ENCODE assay signal across 28 mouse cellular contexts in the genomic region with DNA sequence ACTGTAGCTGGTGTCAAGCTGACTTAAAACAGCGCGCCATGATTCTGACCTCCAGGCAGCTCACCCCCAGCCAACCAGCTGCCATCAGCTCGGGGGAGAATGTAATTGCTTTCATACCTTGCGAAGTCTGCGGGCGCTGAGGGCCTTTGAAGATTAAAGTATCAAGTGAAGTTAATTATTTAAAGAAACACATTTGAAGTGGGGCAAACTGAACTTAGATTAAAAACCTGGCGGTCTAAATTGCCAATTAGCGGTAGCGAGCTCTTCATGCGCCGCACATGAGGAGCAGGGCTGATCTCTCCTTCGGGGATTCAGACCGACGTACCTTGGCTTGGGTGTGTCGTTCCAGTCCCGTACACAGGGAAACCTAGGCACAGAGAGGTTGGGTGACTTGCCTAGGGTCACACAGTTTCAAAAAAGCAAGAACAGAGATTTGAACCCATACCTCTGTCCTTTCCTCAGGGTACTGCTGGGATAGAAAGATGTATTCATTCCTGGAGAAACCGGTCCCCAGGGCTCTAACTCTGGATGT. TPM values are rescaled to one million over a fixed set of nuclear protein-coding genes. Genes with fewer than 3 reads are reported as not detected.
DNase-seq lines count a peak whose midpoint lies in the region; ATAC-seq lines count a peak whose summit lies in the region.
"Had no signal": no experiment of that assay in that cellular context is flagged by ENCODE, and none has a peak within 500 bp of the region (broad histone marks: within the 10 kb centered on the region; RNA-seq: fewer than 3 reads in every experiment).

No protein-coding gene starts in this region.

- H3K9me3 ChIP-seq in midbrain, embryonic 12.5 days = no peaks in the 10 kb centered on the region
- H3K9me3 ChIP-seq in midbrain, embryonic 10.5 days (replicated peaks) = peaks cover 5% of the 10 kb centered on the region; the same call in 1 of the 2 replicates
- no peaks in the 10 kb centered on the region for H3K9me3 ChIP-seq in hindbrain, embryonic 12.5 days (replicated peaks)
- no peaks in the 10 kb centered on the region for H3K9me3 ChIP-seq in midbrain, embryonic 14.5 days (ENCODE audit: control insufficient read depth, low read length)
- H3K9me3 ChIP-seq in neural tube, embryonic 15.5 days (replicated peaks) = no peaks in the 10 kb centered on the region
- H3K9me3 ChIP-seq: forebrain, embryonic 15.5 days; stomach, embryonic 15.5 days had no signal

- peak overlapping the region; percentile 40; the same call in 1 of the 2 replicates for H3K27ac ChIP-seq in midbrain, embryonic 12.5 days (replicated peaks)
- no peak overlapping the region for H3K27ac ChIP-seq in midbrain, embryonic 10.5 days (replicated peaks)
- peak overlapping the region; percentile 80 for H3K27ac ChIP-seq in hindbrain, embryonic 12.5 days
- H3K27ac ChIP-seq in midbrain, embryonic 14.5 days (replicated peaks; ENCODE audit: low read depth, low read length) = peak overlapping the region; percentile 84
- H3K27ac ChIP-seq in neural tube, embryonic 15.5 days (replicated peaks) = peak overlapping the region; percentile 71
- H3K27ac ChIP-seq: forebrain, embryonic 15.5 days; kidney, postnatal 0 days; macrophage; stomach, embryonic 15.5 days had no signal

- WGBS in midbrain, embryonic 12.5 days = 74% methylated on average over 17 of the region's 17 CpGs
- WGBS in midbrain, embryonic 10.5 days = 87% methylated on average over 17 of the region's 17 CpGs
- WGBS in hindbrain, embryonic 12.5 days = 80% methylated on average over 17 of the region's 17 CpGs
- 63% methylated on average over 17 of the region's 17 CpGs for WGBS in midbrain, embryonic 14.5 days
- WGBS in neural tube, embryonic 15.5 days = 44% methylated on average over 17 of the region's 17 CpGs

- no peaks in the 10 kb centered on the region for H3K36me3 ChIP-seq in midbrain, embryonic 12.5 days
- H3K36me3 ChIP-seq in midbrain, embryonic 10.5 days = no peaks in the 10 kb centered on the region
- H3K36me3 ChIP-seq in hindbrain, embryonic 12.5 days = no peaks in the 10 kb centered on the region
- no peaks in the 10 kb centered on the region for H3K36me3 ChIP-seq in midbrain, embryonic 14.5 days (ENCODE audit: control insufficient read depth, insufficient read depth, low read length)
- H3K36me3 ChIP-seq in neural tube, embryonic 15.5 days = no peaks in the 10 kb centered on the region
- H3K36me3 ChIP-seq: forebrain, embryonic 15.5 days; stomach, embryonic 15.5 days had no signal

- no peak overlapping the region for H3K4me2 ChIP-seq in midbrain, embryonic 12.5 days (replicated peaks)
- H3K4me2 ChIP-seq in hindbrain, embryonic 12.5 days (replicated peaks) = no peak overlapping the region
- no peak overlapping the region for H3K4me2 ChIP-seq in midbrain, embryonic 14.5 days (ENCODE audit: low read length)
- H3K4me2 ChIP-seq in neural tube, embryonic 15.5 days = 0 out of 2 replicates have a peak overlapping the region, but pooled peaks have one; percentile 13
- H3K4me2 ChIP-seq: forebrain, embryonic 15.5 days; stomach, embryonic 15.5 days had no signal

- no peak for ATAC-seq in midbrain, embryonic 12.5 days (ENCODE audit: low FRiP score, low read depth)
- peak; percentile 47; the same call in 1 of the 2 replicates for ATAC-seq in hindbrain, embryonic 12.5 days (ENCODE audit: low FRiP score)
- ATAC-seq in midbrain, embryonic 14.5 days (ENCODE audit: low FRiP score, low TSS enrichment) = no peak; the same call in 1 of the 2 replicates
- ATAC-seq in neural tube, embryonic 15.5 days (ENCODE audit: low FRiP score) = peak; percentile 29; the same call in 1 of the 2 replicates
- ATAC-seq: CD4-positive, CD25-positive, alpha-beta regulatory T cell, adult 4 months; forebrain, embryonic 15.5 days; inflammation-experienced regulatory T-cells, adult 6 months had no signal

- DNase-seq in midbrain, embryonic 10.5 days (ENCODE audit: low spot score) = no peak
- peak; percentile 65 for DNase-seq in midbrain, embryonic 14.5 days
- no peak for DNase-seq in adipocyte (ENCODE audit: low spot score)
- no peak for DNase-seq in layer of hippocampus, adult 18-20 months (ENCODE audit: low spot score in 2 of 2)
- no peak for DNase-seq in thymus, postnatal 4 days
- DNase-seq: adrenal gland, postnatal 36 days; cerebellum, adult 11-12 months; cerebellum, postnatal 14 days; kidney, adult 18-20 months; right cerebral cortex, postnatal 4 days; thymus, postnatal 25 days had no signal

- H3K27me3 ChIP-seq in midbrain, embryonic 12.5 days = no peaks in the 10 kb centered on the region
- no peaks in the 10 kb centered on the region for H3K27me3 ChIP-seq in midbrain, embryonic 10.5 days (ENCODE audit: low read depth, poor library complexity, severe bottlenecking)
- no peaks in the 10 kb centered on the region for H3K27me3 ChIP-seq in hindbrain, embryonic 12.5 days
- H3K27me3 ChIP-seq in midbrain, embryonic 14.5 days (ENCODE audit: control insufficient read depth, insufficient read depth, low read length) = no peaks in the 10 kb centered on the region
- no peaks in the 10 kb centered on the region for H3K27me3 ChIP-seq in neural tube, embryonic 15.5 days (replicated peaks)
- H3K27me3 ChIP-seq: stomach, embryonic 15.5 days had no signal

- H3K4me3 ChIP-seq in midbrain, embryonic 12.5 days = no peak overlapping the region
- no peak overlapping the region for H3K4me3 ChIP-seq in midbrain, embryonic 10.5 days
- H3K4me3 ChIP-seq in hindbrain, embryonic 12.5 days = no peak overlapping the region
- H3K4me3 ChIP-seq in midbrain, embryonic 14.5 days (replicated peaks; ENCODE audit: low read depth, low read length) = no peak overlapping the region
- H3K4me3 ChIP-seq in neural tube, embryonic 15.5 days (replicated peaks) = no peak overlapping the region
- H3K4me3 ChIP-seq: forebrain, embryonic 15.5 days; stomach, embryonic 15.5 days had no signal

- H3K4me1 ChIP-seq in midbrain, embryonic 12.5 days = peaks cover 5% of the 10 kb centered on the region; the same call in 1 of the 2 replicates
- peaks cover 6% of the 10 kb centered on the region; the same call in 1 of the 2 replicates for H3K4me1 ChIP-seq in midbrain, embryonic 10.5 days
- peaks cover 7% of the 10 kb centered on the region; the same call in 1 of the 2 replicates for H3K4me1 ChIP-seq in hindbrain, embryonic 12.5 days
- 0 out of 2 replicates have a peak, but pooled peaks cover 3% of the 10 kb centered on the region for H3K4me1 ChIP-seq in midbrain, embryonic 14.5 days (ENCODE audit: control insufficient read depth, insufficient read depth, low read length)
- H3K4me1 ChIP-seq in neural tube, embryonic 15.5 days = peaks cover 23% of the 10 kb centered on the region
- H3K4me1 ChIP-seq: forebrain, embryonic 15.5 days; stomach, embryonic 15.5 days had no signal

- H3K9ac ChIP-seq in midbrain, embryonic 12.5 days (replicated peaks) = no peak overlapping the region
- H3K9ac ChIP-seq in hindbrain, embryonic 12.5 days = no peak overlapping the region
- no peak overlapping the region for H3K9ac ChIP-seq in midbrain, embryonic 14.5 days (replicated peaks; ENCODE audit: low read length)
- no peak overlapping the region for H3K9ac ChIP-seq in neural tube, embryonic 15.5 days (replicated peaks)
- H3K9ac ChIP-seq: forebrain, embryonic 15.5 days; stomach, embryonic 15.5 days had no signal

RNA-seq across cellular contexts. Expression of a gene that starts 9.0 kb away (rescaled TPM):
- polyA plus RNA-seq in midbrain, embryonic 12.5 days (2016; fragmentation: Nextera tagmentation; extraction: Ambion mirVana) = 0.26 TPM in 1 of 2 replicates, not detected in the other
- polyA plus RNA-seq in midbrain, embryonic 10.5 days (2016; fragmentation: Nextera tagmentation; extraction: Ambion mirVana) = 0.19 and 0.52 TPM in 2 replicates
- polyA plus RNA-seq in hindbrain, embryonic 12.5 days (2016; fragmentation: Nextera tagmentation; extraction: Ambion mirVana) = 0.22 TPM in 1 of 2 replicates, not detected in the other
- 0.15 and 0.55 TPM in 2 replicates for polyA plus RNA-seq in midbrain, embryonic 14.5 days (2014; fragmentation: Nextera tagmentation; extraction: Ambion mirVana)
- 0.09 and 0.14 TPM in 2 replicates for polyA plus RNA-seq in neural tube, embryonic 15.5 days (2015; fragmentation: Nextera tagmentation; extraction: Ambion mirVana)
- total RNA-seq in layer of hippocampus, adult 18-20 months (2021) = 1 to 10 TPM; 3.1 to 3.2 TPM
- polyA plus RNA-seq: CD4-positive, CD25-positive, alpha-beta regulatory T cell, adult 4 months; heart, embryonic 14.5 days; inflammation-experienced regulatory T-cells, adult 6 months; limb, embryonic 11.5 days; liver, adult 2 months; liver, embryonic 16.5 days; macrophage had no signal

RNA-seq across cellular contexts. Expression of a gene that starts 21.7 kb away (rescaled TPM):
- 2.4 and 3.1 TPM in 2 replicates for polyA plus RNA-seq in midbrain, embryonic 12.5 days (2016; fragmentation: Nextera tagmentation; extraction: Ambion mirVana)
- 20.5 and 32.9 TPM in 2 replicates for polyA plus RNA-seq in midbrain, embryonic 10.5 days (2016; fragmentation: Nextera tagmentation; extraction: Ambion mirVana)
- 1.8 and 2.5 TPM in 2 replicates for polyA plus RNA-seq in hindbrain, embryonic 12.5 days (2016; fragmentation: Nextera tagmentation; extraction: Ambion mirVana)
- polyA plus RNA-seq in midbrain, embryonic 14.5 days (2014; fragmentation: Nextera tagmentation; extraction: Ambion mirVana) = 2.3 and 3.4 TPM in 2 replicates
- polyA plus RNA-seq in neural tube, embryonic 15.5 days (2015; fragmentation: Nextera tagmentation; extraction: Ambion mirVana) = 5.9 and 6.2 TPM in 2 replicates
- total RNA-seq in layer of hippocampus, adult 18-20 months (2021) = 1 to 10 TPM; 6.8 to 7.7 TPM
- polyA plus RNA-seq: CD4-positive, CD25-positive, alpha-beta regulatory T cell, adult 4 months; inflammation-experienced regulatory T-cells, adult 6 months; limb, embryonic 11.5 days; macrophage had no signal

RNA-seq across cellular contexts. Expression of a gene that starts 31.9 kb away (rescaled TPM):
- polyA plus RNA-seq in midbrain, embryonic 12.5 days (2016; fragmentation: Nextera tagmentation; extraction: Ambion mirVana) = 0.15 TPM in 1 of 2 replicates, not detected in the other
- 0.28 TPM in 1 of 2 replicates, not detected in the other for polyA plus RNA-seq in midbrain, embryonic 10.5 days (2016; fragmentation: Nextera tagmentation; extraction: Ambion mirVana)
- 0.18 TPM in 1 of 2 replicates, not detected in the other for polyA plus RNA-seq in hindbrain, embryonic 12.5 days (2016; fragmentation: Nextera tagmentation; extraction: Ambion mirVana)
- 0.21 and 0.32 TPM in 2 replicates for polyA plus RNA-seq in midbrain, embryonic 14.5 days (2014; fragmentation: Nextera tagmentation; extraction: Ambion mirVana)
- polyA plus RNA-seq in neural tube, embryonic 15.5 days (2015; fragmentation: Nextera tagmentation; extraction: Ambion mirVana) = 0.10 and 0.11 TPM in 2 replicates
- under 1 TPM; 0.18 to 0.42 TPM for total RNA-seq in layer of hippocampus, adult 18-20 months (2021)
- total RNA-seq: adrenal gland, postnatal 36 days; gastrocnemius, postnatal 4 days; heart, adult 8-10 months; heart, postnatal 25 days; liver, adult 2 months had no signal
- polyA plus RNA-seq: CD4-positive, CD25-positive, alpha-beta regulatory T cell, adult 4 months; forebrain, embryonic 15.5 days; heart, embryonic 14.5 days; inflammation-experienced regulatory T-cells, adult 6 months; kidney, postnatal 0 days; liver, adult 2 months; liver, embryonic 16.5 days; lung, embryonic 16.5 days; macrophage; stomach, embryonic 15.5 days had no signal

RNA-seq across cellular contexts. Expression of a gene that starts 39.5 kb away (rescaled TPM):
- polyA plus RNA-seq in midbrain, embryonic 12.5 days (2016; fragmentation: Nextera tagmentation; extraction: Ambion mirVana) = 15.3 and 16.7 TPM in 2 replicates
- 15.3 and 16.7 TPM in 2 replicates for polyA plus RNA-seq in midbrain, embryonic 10.5 days (2016; fragmentation: Nextera tagmentation; extraction: Ambion mirVana)
- 13.2 and 14.9 TPM in 2 replicates for polyA plus RNA-seq in hindbrain, embryonic 12.5 days (2016; fragmentation: Nextera tagmentation; extraction: Ambion mirVana)
- polyA plus RNA-seq in midbrain, embryonic 14.5 days (2014; fragmentation: Nextera tagmentation; extraction: Ambion mirVana) = 14.6 and 16.6 TPM in 2 replicates
- polyA plus RNA-seq in neural tube, embryonic 15.5 days (2015; fragmentation: Nextera tagmentation; extraction: Ambion mirVana) = 11.8 and 15.0 TPM in 2 replicates
- 10 to 100 TPM; 11.3 TPM for total RNA-seq in layer of hippocampus, adult 18-20 months (2021)

RNA-seq across cellular contexts. Expression of a gene that starts 55.3 kb away (rescaled TPM):
- polyA plus RNA-seq in midbrain, embryonic 12.5 days (2016; fragmentation: Nextera tagmentation; extraction: Ambion mirVana) = 0.47 and 0.64 TPM in 2 replicates
- 1.2 and 1.6 TPM in 2 replicates for polyA plus RNA-seq in midbrain, embryonic 10.5 days (2016; fragmentation: Nextera tagmentation; extraction: Ambion mirVana)
- polyA plus RNA-seq in hindbrain, embryonic 12.5 days (2016; fragmentation: Nextera tagmentation; extraction: Ambion mirVana) = 0.77 and 0.88 TPM in 2 replicates
- 0.08 and 0.11 TPM in 2 replicates for polyA plus RNA-seq in midbrain, embryonic 14.5 days (2014; fragmentation: Nextera tagmentation; extraction: Ambion mirVana)
- polyA plus RNA-seq in neural tube, embryonic 15.5 days (2015; fragmentation: Nextera tagmentation; extraction: Ambion mirVana) = 0.36 and 0.41 TPM in 2 replicates
- 1 to 10 TPM; 1.6 to 2.2 TPM for total RNA-seq in layer of hippocampus, adult 18-20 months (2021)
- total RNA-seq: gastrocnemius, postnatal 4 days; heart, postnatal 25 days; liver, adult 2 months had no signal
- polyA plus RNA-seq: inflammation-experienced regulatory T-cells, adult 6 months; liver, adult 2 months; macrophage had no signal

Comparison
In these comparisons a context has a peak if more than half of its experiments do, and no peak if none do; other contexts are left out.
1. ATAC-seq: peak in hindbrain, embryonic 12.5 days (single experiment) and neural tube, embryonic 15.5 days (single experiment); none in midbrain, embryonic 12.5 days (single experiment) and midbrain, embryonic 14.5 days (single experiment).